Mouse (Mus musculus): ENCODE data around the gene Slc9a9.
A peak's percentile ranks its signal among the peaks of the same experiment; 100 is the strongest.

The Slc9a9 gene

GRCm38 (mm10) chr9:94686380-94686779 is 16.7 kb downstream of the Slc9a9 start:
- no peak for DNase-seq

- no peak for DNase-seq
Observed at GRCm38 (mm10) chr9:94687203-94687859, 17.6 kb downstream of the Slc9a9 start.

- peak in 1 of 2 experiments; percentile 6 for DNase-seq
Observed at GRCm38 (mm10) chr9:94691311-94692087, 21.8 kb downstream of the Slc9a9 start.

GRCm38 (mm10) chr9:94692122-94692521 is 22.4 kb downstream of the Slc9a9 start:
- no peak for DNase-seq

GRCm38 (mm10) chr9:94694243-94694642 is 24.5 kb downstream of the Slc9a9 start:
- DNase-seq: no peak

- DNase-seq: no peak
Observed at GRCm38 (mm10) chr9:94694983-94695382, 25.3 kb downstream of the Slc9a9 start.

GRCm38 (mm10) chr9:94696539-94697079 is 26.9 kb downstream of the Slc9a9 start:
- no peak for DNase-seq

GRCm38 (mm10) chr9:94698175-94698574 is 28.5 kb downstream of the Slc9a9 start:
- DNase-seq: no peak

GRCm38 (mm10) chr9:94700549-94700948 is 30.8 kb downstream of the Slc9a9 start:
- DNase-seq: no peak

- no peak for DNase-seq
Observed at GRCm38 (mm10) chr9:94701193-94701869, 31.6 kb downstream of the Slc9a9 start.

- no peak for DNase-seq
Observed at GRCm38 (mm10) chr9:94701965-94702634, 32.4 kb downstream of the Slc9a9 start.

- DNase-seq: no peak
Observed at GRCm38 (mm10) chr9:94704986-94705757, 35.5 kb downstream of the Slc9a9 start.

- no peak for DNase-seq
Observed at GRCm38 (mm10) chr9:94705758-94706026, 36.0 kb downstream of the Slc9a9 start.

GRCm38 (mm10) chr9:94712084-94712483 is 42.4 kb downstream of the Slc9a9 start:
- DNase-seq: no peak

GRCm38 (mm10) chr9:94716695-94717094 is 47.0 kb downstream of the Slc9a9 start:
- DNase-seq: no peak

GRCm38 (mm10) chr9:94723631-94724030 is 53.9 kb downstream of the Slc9a9 start:
- no peak for DNase-seq

- DNase-seq: no peak
Observed at GRCm38 (mm10) chr9:94725121-94725520, 55.4 kb downstream of the Slc9a9 start.

GRCm38 (mm10) chr9:94727457-94727856 is 57.7 kb downstream of the Slc9a9 start:
- DNase-seq: no peak

- DNase-seq: no peak
Observed at GRCm38 (mm10) chr9:94730396-94730795, 60.7 kb downstream of the Slc9a9 start.

- no peak for DNase-seq
Observed at GRCm38 (mm10) chr9:94732136-94732535, 62.4 kb downstream of the Slc9a9 start.

- DNase-seq: no peak
Observed at GRCm38 (mm10) chr9:94732599-94733287, 63.0 kb downstream of the Slc9a9 start.

- no peak for DNase-seq
Observed at GRCm38 (mm10) chr9:94734320-94734719, 64.6 kb downstream of the Slc9a9 start.
